Mouse (Mus musculus) heart, postnatal 0 days (tissue): ENCODE measurements around the gene Zfp541.

Experiments used
- CTCF ChIP-seq: IDR thresholded peaks from 2 replicates; pipeline ENCODE4 v1.5.1; 2016; ENCODE audit warnings: antibody characterized with exemption, control low read depth, low read depth
- EP300 ChIP-seq: IDR thresholded peaks from 2 replicates; pipeline ENCODE4 v1.6.1; 2016; ENCODE audit warnings: antibody characterized with exemption, low read depth

DNA sequence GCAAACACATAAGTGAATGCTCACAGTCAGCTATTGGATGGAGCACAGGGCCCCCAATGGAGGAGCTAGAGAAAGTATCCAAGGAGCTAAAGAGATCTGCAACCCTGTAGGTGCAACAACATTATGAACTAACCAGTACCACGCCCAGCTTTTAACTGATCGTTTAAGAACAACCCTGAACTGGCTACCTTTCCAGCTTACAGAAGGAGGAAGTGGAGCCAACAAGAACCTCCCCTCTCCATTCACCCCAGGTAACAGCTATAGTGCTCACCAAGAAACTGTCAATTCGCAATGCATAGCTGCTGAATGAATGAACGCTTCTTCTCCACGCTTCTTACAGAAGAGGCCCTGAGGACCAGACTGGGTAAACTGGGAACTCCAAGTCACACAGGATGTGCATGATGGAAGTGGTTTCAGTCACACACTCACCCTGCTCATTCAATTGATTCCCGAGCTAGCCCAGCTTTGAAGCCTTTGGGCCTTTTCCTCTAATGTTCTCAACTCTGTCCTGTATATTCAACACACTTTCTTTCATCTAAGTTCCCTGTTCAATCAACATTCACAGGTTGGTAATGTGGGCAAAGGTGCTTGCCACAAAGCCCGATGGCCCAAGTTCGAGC, 36.9 kb upstream of the Zfp541 start:
- no peak for TF ChIP-seq CTCF
- TF ChIP-seq EP300 = no peak
